Mouse (Mus musculus) heart, embryonic 14.5 days (tissue): Measurements from ENCODE around the gene Efna1. TPM values are rescaled to one million over a fixed set of nuclear protein-coding genes. Genes with fewer than 3 reads are reported as not detected.
A peak's percentile ranks its signal among the peaks of the same experiment; 100 is the strongest.

Source experiments
- ATAC-seq: fragments of 200-750 bp; cut with Nextera tagmentation; 2 replicates; pipeline ENCODE4 v1.8.0; 2017; ENCODE audit warnings: low read depth, moderate TSS enrichment; ENCODE audit not compliant: insufficient number of reproducible peaks, insufficient read depth, low FRiP score
- H3K27ac ChIP-seq, 2 experiments: fragments of 200-500 bp in 1 of 2; fragments of 300-500 bp in 1 of 2; sonication (generic) in 1 of 2; replicated peaks in 1 of 2; 2 replicates each; pipeline ENCODE4 v1.5.1; 2012 to 2014; ENCODE audit warnings: low read depth in 2 of 2, low read length in 2 of 2, control low read depth in 1 of 2, mild to moderate bottlenecking in 1 of 2, mixed read lengths in 1 of 2; ENCODE audit not compliant: control insufficient read depth in 1 of 2, insufficient read depth in 1 of 2
- H3K27me3 ChIP-seq: fragments of 300-500 bp; sonication (generic); 2 replicates; pipeline ENCODE4 v1.6.1; 2014; ENCODE audit warnings: mild to moderate bottlenecking, low read length, control low read depth; ENCODE audit not compliant: control insufficient read depth, insufficient read depth
- H3K36me3 ChIP-seq: fragments of 300-500 bp; sonication (generic); 2 replicates; pipeline ENCODE4 v1.6.1; 2014; ENCODE audit warnings: mild to moderate bottlenecking, control low read depth, low read length, mixed read lengths; ENCODE audit not compliant: control insufficient read depth, insufficient read depth
- H3K4me1 ChIP-seq, 2 experiments: fragments of 200-500 bp in 1 of 2; fragments of 300-500 bp in 1 of 2; sonication (generic) in 1 of 2; 2 replicates each; pipeline ENCODE4 v1.6.1; 2012 to 2014; ENCODE audit warnings: low read length in 2 of 2, control low read depth in 1 of 2, mixed read lengths in 1 of 2; ENCODE audit not compliant: control insufficient read depth in 2 of 2, insufficient read depth in 2 of 2
- H3K4me2 ChIP-seq: fragments of 300-500 bp; sonication (generic); 2 replicates; pipeline ENCODE4 v1.6.1; 2014; ENCODE audit warnings: mild to moderate bottlenecking, low read length
- H3K4me3 ChIP-seq, 2 experiments: fragments of 200-500 bp in 1 of 2; fragments of 300-500 bp in 1 of 2; sonication (generic) in 1 of 2; 2 replicates each; pipeline ENCODE4 v1.5.1; 2012 to 2014; ENCODE audit warnings: low read length in 2 of 2, mild to moderate bottlenecking in 2 of 2, control low read depth in 1 of 2, low read depth in 1 of 2, moderate library complexity in 1 of 2; ENCODE audit not compliant: control insufficient read depth in 1 of 2, insufficient read depth in 1 of 2
- H3K9ac ChIP-seq: fragments of 300-500 bp; sonication (generic); 2 replicates; pipeline ENCODE4 v1.6.1; 2014; ENCODE audit warnings: mild to moderate bottlenecking, low read length
- H3K9me3 ChIP-seq: fragments of 300-500 bp; sonication (generic); 2 replicates; pipeline ENCODE4 v1.6.1; 2016; ENCODE audit warnings: low read length, control low read depth; ENCODE audit not compliant: control insufficient read depth
- WGBS: fragments of 180-500 bp; shearing (Covaris S2); extraction: QIAGEN DNeasy Blood & Tissue Kit; methylation state at CpG from one replicate; pipeline ENCODE4 v1.1.7; 2014; 5-methylcytosine and 5-hydroxymethylcytosine counted together
- microRNA counts: library from miRNA; unstranded; fragments of <30 nt; microRNA quantifications from one replicate; lab custom pipeline; 2016
- microRNA-seq: library from miRNA; unstranded; fragments of <30 nt; microRNA quantifications from one replicate; pipeline ENCODE4, GENCODE M21; 2016
- polyA plus RNA-seq: library from polyadenylated mRNA; unstranded; fragments of >200 nt; fragmentation: Nextera tagmentation; extraction: Ambion mirVana; gene quantifications from 2 replicates; pipeline ENCODE4 v1.2.1, GENCODE M21; 2014

Efna1 gene
- polyA plus RNA-seq, 1 experiment from 2014 or later, result 38.4 TPM

DNA sequence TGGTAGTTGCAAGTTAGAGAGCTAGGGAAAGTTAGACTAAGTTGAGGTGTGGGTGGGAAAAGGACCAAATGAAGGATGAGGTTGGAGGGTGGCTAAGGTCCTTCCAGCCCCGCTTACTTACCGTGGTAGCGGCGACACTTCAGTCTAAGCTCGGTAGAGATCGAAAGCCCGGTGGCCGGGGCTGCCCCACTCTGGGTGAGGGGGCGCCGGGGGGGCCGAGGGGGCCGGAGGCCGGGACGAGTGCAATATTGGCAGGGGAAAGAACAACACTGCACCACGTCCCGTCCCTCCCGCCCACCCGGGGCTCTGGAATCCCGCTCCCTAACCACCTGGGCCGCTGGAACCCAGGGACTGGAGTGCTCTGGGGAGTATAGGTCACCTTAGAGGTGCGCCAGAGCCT, 54.0 kb downstream of the Efna1 start, which contains the start of gene Mtx1:
Gene Mtx1 (minus strand): TSS at position 189 of the 400 bp plus-strand sequence.
- WGBS, result 8% methylated on average over 21 of the region's 21 CpGs
- no peaks in the 10 kb centered on the region for H3K9me3 ChIP-seq
- peak within 1 kb of the TSS; percentile 26 to 50; a peak in 2 of 4 replicates for H3K27ac ChIP-seq
- peak within 1 kb of the TSS; percentile 50 to 60 for H3K4me3 ChIP-seq
- no peak for ATAC-seq
- peaks cover 30% of the 10 kb centered on the region for H3K27me3 ChIP-seq
- H3K4me2 ChIP-seq, result peak within 1 kb of the TSS; percentile 73
- peaks cover 10 to 16% of the 10 kb centered on the region in 2 experiments for H3K4me1 ChIP-seq
- peak within 1 kb of the TSS; percentile 49 for H3K9ac ChIP-seq
- H3K36me3 ChIP-seq, result no peaks in the 10 kb centered on the region

DNA sequence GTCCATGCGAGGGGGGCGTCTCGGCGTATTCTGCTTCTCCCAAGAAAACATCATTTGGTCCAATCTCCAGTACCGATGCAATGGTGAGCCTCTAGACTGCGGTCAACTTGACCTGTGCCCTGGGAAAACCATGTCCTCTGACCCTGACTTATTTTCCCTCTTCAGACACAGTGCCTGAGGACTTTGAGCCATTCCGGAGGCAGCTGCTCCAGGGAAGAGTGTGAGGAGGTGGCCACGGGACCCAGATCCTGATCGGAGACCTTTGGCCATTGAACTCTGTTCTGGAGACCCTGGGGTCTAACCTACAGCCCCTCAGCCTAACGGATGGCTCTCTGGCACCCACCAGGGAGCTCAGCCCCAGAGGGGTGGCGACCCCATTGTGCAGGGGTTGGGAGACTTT, 54.6 kb downstream of the Efna1 start:
- 56% methylated on average over 11 of the region's 11 CpGs for WGBS
- H3K9me3 ChIP-seq, result no peaks in the 10 kb centered on the region
- peaks cover 10 to 16% of the 10 kb centered on the region in 2 experiments for H3K4me1 ChIP-seq
- no peaks in the 10 kb centered on the region for H3K36me3 ChIP-seq
- no peak overlapping the region; the same call in 1 of the 2 replicates for H3K9ac ChIP-seq
- H3K4me3 ChIP-seq, result no peak overlapping the region
- ATAC-seq, result no peak
- H3K4me2 ChIP-seq, result peak overlapping the region; percentile 73; the same call in 1 of the 2 replicates
- no peak overlapping the region for H3K27ac ChIP-seq
- H3K27me3 ChIP-seq, result peaks cover 25% of the 10 kb centered on the region

DNA sequence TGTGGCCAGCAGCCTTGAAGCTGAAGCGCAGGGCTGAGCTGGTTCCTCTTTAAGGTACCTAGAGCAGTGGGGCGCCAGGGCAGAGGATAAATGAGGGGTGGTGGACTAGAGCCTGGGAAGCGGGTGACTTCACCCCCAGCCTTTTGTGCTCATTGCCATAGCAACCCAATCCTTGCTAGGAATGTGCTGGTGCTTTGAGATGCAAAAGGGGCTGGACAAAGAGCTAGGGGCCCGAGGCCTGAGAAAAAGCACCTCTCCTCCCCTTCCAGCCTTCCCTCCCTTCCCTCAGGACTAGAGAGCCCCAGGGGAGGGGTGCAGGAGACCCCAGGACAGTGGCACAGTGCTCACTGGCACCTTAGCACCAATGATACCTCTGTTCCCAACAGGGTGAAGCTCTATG, 55.0 kb downstream of the Efna1 start:
- H3K27ac ChIP-seq, result no peak overlapping the region

GRCm38 (mm10) chr3:89225321-89225815, 55.6 kb downstream of the Efna1 start:
- no peak overlapping the region for H3K4me3 ChIP-seq
- WGBS, result 66% methylated on average over 12 of the region's 12 CpGs

More for the DNA sequence above, 55.0 kb downstream of the Efna1 start:
- 76% methylated on average over 4 of the region's 4 CpGs for WGBS
- no peak for ATAC-seq
- peaks cover 24% of the 10 kb centered on the region for H3K27me3 ChIP-seq
- H3K9ac ChIP-seq, result no peak overlapping the region
- no peak overlapping the region for H3K4me3 ChIP-seq
- no peak overlapping the region for H3K4me2 ChIP-seq
- H3K4me1 ChIP-seq, result peaks cover 10 to 16% of the 10 kb centered on the region in 2 experiments
- H3K9me3 ChIP-seq, result no peaks in the 10 kb centered on the region
- H3K36me3 ChIP-seq, result no peaks in the 10 kb centered on the region

GRCm38 (mm10) chr3:89224796-89225195, 56.1 kb downstream of the Efna1 start:
- Histone ChIP-seq H3K4me1 (peaks cover 10 to 16% of the 10 kb centered on the region in 2 experiments), H3K9me3 (no peaks in the 10 kb centered on the region), H3K27me3 (peaks cover 24% of the 10 kb centered on the region), H3K4me3 (no peak overlapping the region), H3K36me3 (no peaks in the 10 kb centered on the region), H3K4me2 (no peak overlapping the region), H3K27ac (no peak overlapping the region), H3K9ac (no peak overlapping the region)
- ATAC-seq, result no peak
- WGBS, result 75% methylated on average over 11 of the region's 11 CpGs

More at GRCm38 (mm10) chr3:89225321-89225815, 55.6 kb downstream of the Efna1 start:
- no peak overlapping the region for H3K9ac ChIP-seq
- ATAC-seq, result no peak
- H3K4me1 ChIP-seq, result peaks cover 10 to 16% of the 10 kb centered on the region in 2 experiments
- H3K27me3 ChIP-seq, result peaks cover 24% of the 10 kb centered on the region
- H3K9me3 ChIP-seq, result no peaks in the 10 kb centered on the region
- no peaks in the 10 kb centered on the region for H3K36me3 ChIP-seq
- no peak overlapping the region for H3K4me2 ChIP-seq
- H3K27ac ChIP-seq, result no peak overlapping the region

MicroRNA genes within 50 kb of the gene (microRNA counts, 519-probe panel; counts per million panel counts)
- 322 counts per million, percentile 70 among the panel's probes with 10 or more counts for microRNA mmu-miR-92b (lab: Ali Mortazavi, UCI)

Small RNA genes within 50 kb of the gene (microRNA-seq; reads per million reads assigned to microRNA genes)
- 13.1 reads per million, percentile 25 among the genes with 10 or more reads in this experiment for gene Mir92b

Other genes starting within 250 kb of the Efna1 start
- gene Rusc1, start 187.8 kb downstream of the Efna1 start, polyA plus RNA-seq, result 6.8 and 7.5 TPM in 2 replicates
- not detected in 2 replicates for gene Gm43738, start 180.0 kb downstream of the Efna1 start, polyA plus RNA-seq
- gene Fdps, start 179.2 kb downstream of the Efna1 start, polyA plus RNA-seq, result 92.6 and 96.9 TPM in 2 replicates
- 0.11 TPM in 1 of 2 replicates, not detected in the other for gene Pklr, start 145.0 kb downstream of the Efna1 start, polyA plus RNA-seq
- 0.27 and 0.51 TPM in 2 replicates for gene Hcn3, start 120.9 kb downstream of the Efna1 start, polyA plus RNA-seq
- 12.4 and 13.4 TPM in 2 replicates for gene Clk2, start 116.3 kb downstream of the Efna1 start, polyA plus RNA-seq
- gene Scamp3, start 103.7 kb downstream of the Efna1 start, polyA plus RNA-seq, result 68.3 and 74.8 TPM in 2 replicates
- 9.1 and 12.8 TPM in 2 replicates for gene Fam189b, start 98.0 kb downstream of the Efna1 start, polyA plus RNA-seq
- 33.5 and 34.0 TPM in 2 replicates for gene Gba, start 78.2 kb downstream of the Efna1 start, polyA plus RNA-seq
- 12.9 and 14.5 TPM in 2 replicates for gene Thbs3, start 66.0 kb downstream of the Efna1 start, polyA plus RNA-seq
- 93.6 and 102 TPM in 2 replicates for gene Mtx1, start 54.1 kb downstream of the Efna1 start, polyA plus RNA-seq
- 0.16 TPM in 1 of 2 replicates, not detected in the other for gene Muc1, start 52.1 kb downstream of the Efna1 start, polyA plus RNA-seq
- 216 and 239 TPM in 2 replicates for gene Krtcap2, start 35.2 kb downstream of the Efna1 start, polyA plus RNA-seq
- gene Trim46, start 34.8 kb downstream of the Efna1 start, polyA plus RNA-seq, result 0.85 and 0.95 TPM in 2 replicates
- 92.9 and 97.9 TPM in 2 replicates for gene Dpm3, start 21.8 kb downstream of the Efna1 start, polyA plus RNA-seq
- 48.2 and 48.9 TPM in 2 replicates for gene Slc50a1, start 10.6 kb downstream of the Efna1 start, polyA plus RNA-seq
- gene Efna3, start 41.8 kb upstream of the Efna1 start, polyA plus RNA-seq, result 0.78 and 1.1 TPM in 2 replicates
- 6.0 and 6.7 TPM in 2 replicates for gene Efna4, start 56.9 kb upstream of the Efna1 start, polyA plus RNA-seq
- 31.0 and 38.6 TPM in 2 replicates for gene Adam15, start 68.9 kb upstream of the Efna1 start, polyA plus RNA-seq
- gene Dcst2, start 80.8 kb upstream of the Efna1 start, polyA plus RNA-seq, result not detected in 2 replicates
- 0.16 and 0.18 TPM in 2 replicates for gene Dcst1, start 84.1 kb upstream of the Efna1 start, polyA plus RNA-seq
- gene Zbtb7b, start 113.6 kb upstream of the Efna1 start, polyA plus RNA-seq, result 1.3 and 1.8 TPM in 2 replicates
- not detected in 2 replicates for gene Lenep, start 121.7 kb upstream of the Efna1 start, polyA plus RNA-seq
- 33.5 and 35.2 TPM in 2 replicates for gene Flad1, start 130.7 kb upstream of the Efna1 start, polyA plus RNA-seq
- gene Cks1b, start 137.2 kb upstream of the Efna1 start, polyA plus RNA-seq, result 354 and 368 TPM in 2 replicates
- 48.0 and 50.5 TPM in 2 replicates for gene Shc1, start 137.3 kb upstream of the Efna1 start, polyA plus RNA-seq
- 24.3 and 27.8 TPM in 2 replicates for gene Pygo2, start 149.1 kb upstream of the Efna1 start, polyA plus RNA-seq
- 36.9 and 37.3 TPM in 2 replicates for gene Pbxip1, start 155.6 kb upstream of the Efna1 start, polyA plus RNA-seq
- 54.3 and 56.8 TPM in 2 replicates for gene Pmvk, start 173.4 kb upstream of the Efna1 start, polyA plus RNA-seq
- 2.4 and 3.1 TPM in 2 replicates for gene Kcnn3, start 239.0 kb upstream of the Efna1 start, polyA plus RNA-seq